Mouse (Mus musculus) liver, postnatal 0 days (tissue): ENCODE measurements around the gene Bcl7a. TPM values are rescaled to one million over a fixed set of nuclear protein-coding genes. Genes with fewer than 3 reads are reported as not detected.
A peak's percentile ranks its signal among the peaks of the same experiment; 100 is the strongest.

Source experiments
- ATAC-seq: fragments of 200-750 bp; cut with Nextera tagmentation; 2 replicates; pipeline ENCODE4 v1.8.0; 2017; ENCODE audit warnings: mild to moderate bottlenecking, moderate library complexity
- DNase-seq: peaks from one replicate; pipeline ENCODE4 v3.0.0-alpha.2; 2016
- H3K27ac ChIP-seq: fragments of 300-500 bp; sonication (generic); 2 replicates; pipeline ENCODE4 v1.5.1; 2014; ENCODE audit warnings: antibody characterized with exemption, moderate library complexity, mild to moderate bottlenecking, low read depth
- H3K27me3 ChIP-seq: fragments of 300-500 bp; sonication (generic); 2 replicates; pipeline ENCODE4 v1.6.1; 2014; ENCODE audit warnings: low read length, control low read depth, mixed read lengths; ENCODE audit not compliant: insufficient read depth
- H3K36me3 ChIP-seq: fragments of 300-500 bp; sonication (generic); replicated peaks from 2 replicates; pipeline ENCODE4 v1.6.1; 2014; ENCODE audit warnings: mild to moderate bottlenecking, control low read depth, low read length, moderate library complexity, mixed read lengths; ENCODE audit not compliant: insufficient read depth
- H3K4me1 ChIP-seq: fragments of 300-500 bp; sonication (generic); 2 replicates; pipeline ENCODE4 v1.6.1; 2014; ENCODE audit warnings: antibody characterized with exemption, mild to moderate bottlenecking, control low read depth; ENCODE audit not compliant: insufficient read depth
- H3K4me2 ChIP-seq: fragments of 300-500 bp; sonication (generic); 2 replicates; pipeline ENCODE4 v1.6.1; 2014; ENCODE audit warnings: low read depth, mild to moderate bottlenecking, low read length, moderate library complexity, mixed read lengths
- H3K4me3 ChIP-seq: fragments of 300-500 bp; sonication (generic); 2 replicates; pipeline ENCODE4 v1.5.1; 2014; ENCODE audit warnings: low read depth, low read length
- H3K9ac ChIP-seq: fragments of 300-500 bp; sonication (generic); replicated peaks from 2 replicates; pipeline ENCODE4 v1.6.1; 2014; ENCODE audit warnings: mild to moderate bottlenecking, moderate library complexity
- H3K9me3 ChIP-seq: fragments of 300-500 bp; sonication (generic); 2 replicates; pipeline ENCODE4 v1.6.1; 2016; ENCODE audit warnings: mild to moderate bottlenecking, control low read depth, low read length, mixed read lengths
- CTCF ChIP-seq: sonication (generic); IDR thresholded peaks from 2 replicates; pipeline ENCODE4 v1.5.1; 2016; ENCODE audit warnings: antibody characterized with exemption, low read depth
- EP300 ChIP-seq: IDR thresholded peaks from 2 replicates; pipeline ENCODE4 v1.6.1; 2016; ENCODE audit warnings: antibody characterized with exemption, low read depth, mild to moderate bottlenecking
- WGBS: fragments of 180-500 bp; shearing (Covaris S2); extraction: QIAGEN DNeasy Blood & Tissue Kit; methylation state at CpG from one replicate; pipeline ENCODE4 v1.1.7; 2014; ENCODE audit not compliant: insufficient replicate concordance; 5-methylcytosine and 5-hydroxymethylcytosine counted together
- polyA plus RNA-seq: library from polyadenylated mRNA; unstranded; fragments of >200 nt; fragmentation: Nextera tagmentation; extraction: Ambion mirVana; gene quantifications from 2 replicates; pipeline ENCODE4 v1.2.1, GENCODE M21; 2015

Gene Bcl7a
- polyA plus RNA-seq, 1 experiment from 2014 or later, result 5.1 TPM

DNA sequence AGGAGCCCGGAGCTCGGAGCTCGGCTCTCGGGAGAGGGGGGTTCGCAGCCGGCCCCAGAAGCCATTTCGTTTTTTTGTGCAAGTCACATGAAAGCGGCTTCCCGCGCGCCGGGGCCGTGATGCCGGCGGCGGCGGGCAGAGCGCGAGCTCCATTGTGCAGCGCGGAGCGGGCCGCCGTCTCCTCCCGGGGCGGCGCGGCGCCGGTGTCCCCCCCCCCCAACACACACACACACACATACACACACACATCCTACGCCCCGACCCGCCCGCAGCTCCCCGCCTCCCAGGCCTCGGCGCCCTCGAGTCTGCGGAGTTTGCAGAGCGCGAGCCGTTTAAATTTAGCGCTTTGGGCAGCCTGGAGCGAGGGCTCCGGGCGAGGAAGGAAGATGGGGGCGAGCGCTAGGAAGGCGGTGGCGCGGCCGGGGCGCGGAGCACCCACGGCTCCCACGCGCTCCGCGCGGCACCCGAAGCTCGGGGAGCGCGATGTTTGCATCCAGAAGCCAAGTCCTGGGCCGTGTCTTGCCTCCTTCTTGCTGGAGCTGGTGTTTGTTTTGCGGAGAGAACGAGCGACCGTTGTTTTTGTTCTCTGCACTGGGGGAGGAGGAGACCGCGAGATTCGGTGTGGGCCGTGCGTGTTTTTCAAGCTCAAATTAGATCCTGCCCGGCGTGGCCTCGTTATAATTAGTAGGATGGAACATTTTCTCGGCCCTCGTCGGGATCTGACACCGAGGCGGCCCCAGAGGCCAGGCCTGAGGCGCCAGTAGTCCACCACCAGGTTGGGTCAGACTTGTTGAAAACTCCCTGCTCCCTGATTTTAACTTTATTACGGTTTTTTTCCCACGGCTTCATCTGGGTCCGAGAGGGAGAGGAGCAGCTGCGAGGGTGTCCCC is 1.6 kb downstream of the Bcl7a start:
- H3K9ac ChIP-seq, result peak overlapping the region; percentile 81
- no peaks in the 10 kb centered on the region for H3K27me3 ChIP-seq
- peak overlapping the region; percentile 91 for H3K27ac ChIP-seq
- no peaks in the 10 kb centered on the region for H3K9me3 ChIP-seq
- WGBS, result under 1% methylated on average over 66 of the region's 87 CpGs
- no peak for TF ChIP-seq EP300
- TF ChIP-seq CTCF, result no peak
- peak; percentile 9 for ATAC-seq
- H3K4me3 ChIP-seq, result peak overlapping the region; percentile 76
- no peaks in the 10 kb centered on the region for H3K36me3 ChIP-seq
- peaks cover 20% of the 10 kb centered on the region for H3K4me1 ChIP-seq
- DNase-seq, result peak; percentile 65
- H3K4me2 ChIP-seq, result peak overlapping the region; percentile 93

DNA sequence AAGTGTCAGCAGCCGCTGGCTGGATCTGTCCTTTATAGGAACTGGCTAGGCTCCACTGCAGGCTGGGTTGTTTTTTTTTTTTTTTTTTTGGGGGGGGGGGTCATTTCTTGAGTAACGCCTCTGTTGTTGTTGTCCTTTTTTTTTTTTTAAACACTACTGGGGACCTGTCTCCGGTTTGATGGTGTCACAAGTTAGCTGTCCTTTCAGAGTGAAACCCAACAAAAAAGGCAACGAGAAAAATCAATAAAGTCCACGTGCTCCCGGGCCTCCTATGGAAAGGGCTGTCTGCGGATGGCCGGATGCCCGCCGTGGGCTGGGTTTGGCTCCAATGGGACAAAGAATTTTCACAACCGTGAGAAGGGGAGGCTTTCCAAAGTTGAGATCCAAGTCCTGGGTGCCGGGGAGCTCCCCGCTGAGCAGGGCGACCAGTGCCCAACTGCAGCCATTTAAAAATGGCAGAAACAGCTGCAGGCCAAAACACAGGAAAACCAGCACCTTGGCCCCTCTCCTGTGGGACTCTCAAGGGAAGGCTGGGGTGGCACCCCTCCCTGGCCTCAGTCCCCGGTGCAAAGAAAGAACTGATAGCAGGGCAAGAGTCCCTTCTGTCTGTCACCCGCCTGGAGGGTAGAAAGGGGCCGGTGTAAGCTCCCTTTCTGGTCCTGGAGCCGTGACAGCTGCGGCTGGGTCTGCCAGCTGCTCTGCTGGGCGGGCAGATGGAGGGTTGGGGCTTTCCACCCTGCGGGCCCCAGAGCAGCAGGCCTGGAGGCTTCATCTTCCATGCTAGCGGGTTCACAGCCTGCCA is 2.4 kb downstream of the Bcl7a start:
- H3K4me3 ChIP-seq, result peak overlapping the region; percentile 76
- DNase-seq (peak; percentile 82), ATAC-seq (peak; percentile 71)
- WGBS, result 6% methylated on average over 22 of the region's 22 CpGs
- H3K9me3 ChIP-seq, result no peaks in the 10 kb centered on the region
- TF ChIP-seq EP300, result no peak
- no peak for TF ChIP-seq CTCF
- H3K36me3 ChIP-seq, result no peaks in the 10 kb centered on the region
- H3K9ac ChIP-seq, result peak overlapping the region; percentile 81
- H3K27ac ChIP-seq, result peak overlapping the region; percentile 91
- no peaks in the 10 kb centered on the region for H3K27me3 ChIP-seq
- peaks cover 20% of the 10 kb centered on the region for H3K4me1 ChIP-seq
- peak overlapping the region; percentile 93 for H3K4me2 ChIP-seq

DNA sequence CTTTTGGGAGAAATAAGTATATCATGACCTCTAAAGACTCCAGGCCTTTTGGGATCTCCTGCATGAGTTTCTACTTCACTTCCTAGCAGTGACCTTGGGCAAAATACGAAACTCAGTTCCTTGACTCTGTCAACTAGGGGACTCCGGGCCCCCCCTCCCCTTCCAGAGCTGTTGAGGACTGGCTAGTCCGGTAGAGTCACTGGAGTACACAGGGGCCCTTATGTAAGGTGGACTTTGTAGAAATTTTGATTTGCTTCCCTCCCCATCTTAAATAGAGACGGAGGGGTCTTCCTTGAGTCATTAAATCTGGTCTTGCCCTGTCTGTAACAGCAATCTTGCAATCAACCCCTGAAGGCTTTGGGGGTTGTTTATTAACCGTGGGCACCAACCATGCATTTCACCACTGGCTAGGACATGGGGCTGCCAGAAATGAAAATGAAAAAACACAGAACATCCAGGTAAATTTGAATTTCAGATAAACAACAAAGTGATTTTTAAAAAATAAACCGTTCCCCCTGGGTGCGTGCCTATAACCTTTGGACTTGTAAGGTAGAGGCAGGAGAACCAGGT is 3.2 kb downstream of the Bcl7a start:
- Histone ChIP-seq H3K36me3 (0 out of 2 replicates have a peak, but pooled peaks cover under 1% of the 10 kb centered on the region), H3K9me3 (no peaks in the 10 kb centered on the region), H3K27ac (peak overlapping the region; percentile 91), H3K4me1 (peaks cover 20% of the 10 kb centered on the region), H3K4me3 (peak overlapping the region; percentile 76), H3K27me3 (no peaks in the 10 kb centered on the region), H3K9ac (peak overlapping the region; percentile 81), H3K4me2 (peak overlapping the region; percentile 93)
- ATAC-seq, result no peak
- 63% methylated on average over 7 of the region's 7 CpGs for WGBS
- no peak for DNase-seq
- TF ChIP-seq EP300 (no peak), CTCF (no peak)

DNA sequence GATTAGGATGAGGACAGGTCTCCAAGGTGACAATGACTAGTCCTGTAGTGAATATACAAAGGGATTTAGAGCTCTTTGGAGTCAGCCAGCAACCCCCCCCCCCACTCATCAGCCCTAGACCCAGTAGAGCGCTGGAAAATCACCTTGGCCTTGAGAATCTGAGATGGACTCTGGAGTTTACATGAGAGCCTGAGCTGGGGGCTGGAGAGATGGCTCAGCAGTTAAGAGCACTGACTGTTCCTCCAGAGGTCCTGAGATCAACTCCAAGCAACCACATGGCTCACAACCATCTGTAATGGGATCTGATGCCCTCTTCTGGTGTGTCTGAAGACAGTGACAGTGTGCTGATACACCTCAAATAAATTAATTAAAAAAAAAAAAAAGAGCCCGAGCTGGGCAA is 4.4 kb downstream of the Bcl7a start:
- Histone ChIP-seq H3K36me3 (peaks cover 8% of the 10 kb centered on the region), H3K9ac (no peak overlapping the region), H3K27me3 (no peaks in the 10 kb centered on the region), H3K27ac (peak overlapping the region; percentile 11; the same call in 1 of the 2 replicates), H3K4me3 (no peak overlapping the region), H3K4me2 (no peak overlapping the region), H3K9me3 (no peaks in the 10 kb centered on the region), H3K4me1 (peaks cover 20% of the 10 kb centered on the region)
- ATAC-seq (no peak), DNase-seq (no peak)
- no peak for TF ChIP-seq CTCF
- no peak for TF ChIP-seq EP300
- WGBS, result 83% methylated on average over 2 of the region's 2 CpGs

DNA sequence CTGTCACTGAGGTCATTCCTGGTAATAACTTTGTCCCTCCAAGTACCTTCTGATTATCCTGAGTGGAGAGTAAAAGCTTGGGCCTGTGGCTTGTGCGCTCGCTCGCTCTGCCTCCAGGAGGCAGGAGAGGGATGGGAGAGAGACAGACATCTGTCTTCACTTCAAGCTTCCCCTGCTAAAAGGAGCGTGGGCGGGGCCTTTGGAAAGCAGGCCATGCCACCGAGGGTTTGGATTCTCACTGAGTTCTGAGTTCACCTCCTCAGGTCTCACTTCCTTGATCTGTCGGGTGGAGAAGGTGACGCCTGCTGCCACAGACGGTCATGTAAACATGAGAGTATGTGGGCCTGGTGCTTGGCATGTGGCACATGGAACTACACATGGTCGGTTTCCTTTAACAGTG is 6.8 kb downstream of the Bcl7a start:
- H3K36me3 ChIP-seq, result peaks cover 16% of the 10 kb centered on the region
- whole genome bisulfite sequencing, result 55% methylated on average over 10 of the region's 10 CpGs
- no peaks in the 10 kb centered on the region for H3K27me3 ChIP-seq
- no peak overlapping the region for H3K4me3 ChIP-seq
- ATAC-seq, result no peak
- TF ChIP-seq CTCF (peak; percentile 46), EP300 (no peak)
- peak; percentile 34 for DNase-seq
- no peak overlapping the region for H3K27ac ChIP-seq
- peaks cover 15% of the 10 kb centered on the region for H3K4me1 ChIP-seq
- H3K4me2 ChIP-seq, result no peak overlapping the region
- no peaks in the 10 kb centered on the region for H3K9me3 ChIP-seq
- H3K9ac ChIP-seq, result no peak overlapping the region

DNA sequence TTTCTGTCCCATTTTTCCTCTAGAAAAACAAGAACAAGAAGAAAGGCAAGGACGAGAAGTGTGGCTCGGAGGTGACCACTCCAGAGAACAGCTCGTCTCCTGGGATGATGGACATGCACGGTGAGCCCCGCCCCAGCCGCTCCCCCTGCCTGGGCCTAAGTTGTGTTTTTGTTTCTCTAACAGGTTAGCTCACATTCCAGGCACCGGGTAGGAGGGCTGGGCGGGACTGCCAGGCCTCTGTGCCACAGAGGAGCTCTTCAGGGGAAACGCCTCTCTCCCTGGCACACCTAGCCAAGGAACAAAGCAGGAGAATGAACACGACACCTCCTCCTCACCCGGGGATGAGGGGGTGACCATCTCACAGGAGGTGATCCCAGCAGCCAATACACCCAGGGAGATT is 12.3 kb downstream of the Bcl7a start:
- H3K36me3 ChIP-seq, result peaks cover 50% of the 10 kb centered on the region
- 86% methylated on average over 11 of the region's 11 CpGs for WGBS
- no peaks in the 10 kb centered on the region for H3K9me3 ChIP-seq
- TF ChIP-seq CTCF (no peak), EP300 (no peak)
- no peak overlapping the region for H3K4me2 ChIP-seq
- H3K9ac ChIP-seq, result no peak overlapping the region
- ATAC-seq (no peak), DNase-seq (no peak)
- no peaks in the 10 kb centered on the region for H3K4me1 ChIP-seq
- H3K27ac ChIP-seq, result no peak overlapping the region
- H3K27me3 ChIP-seq, result no peaks in the 10 kb centered on the region
- H3K4me3 ChIP-seq, result no peak overlapping the region
